Mouse (Mus musculus) c-Kit-positive CD71-positive TER-119-negative erythroid progenitor cells, embryonic 14.5 days (primary cell): ENCODE measurements around the gene Hdhd3.
A peak's percentile ranks its signal among the peaks of the same experiment; 100 is the strongest.
"Not testable (repeated sequence)": the region's sequence is repeated elsewhere in the genome, so short reads cannot be mapped to it uniquely, and the experiment has no call there.

ENCODE experiments used
- DNase-seq: peaks from one replicate; pipeline ENCODE4 v3.0.0-alpha.2; 2013; ENCODE audit warnings: low read depth

Gene Hdhd3

DNA sequence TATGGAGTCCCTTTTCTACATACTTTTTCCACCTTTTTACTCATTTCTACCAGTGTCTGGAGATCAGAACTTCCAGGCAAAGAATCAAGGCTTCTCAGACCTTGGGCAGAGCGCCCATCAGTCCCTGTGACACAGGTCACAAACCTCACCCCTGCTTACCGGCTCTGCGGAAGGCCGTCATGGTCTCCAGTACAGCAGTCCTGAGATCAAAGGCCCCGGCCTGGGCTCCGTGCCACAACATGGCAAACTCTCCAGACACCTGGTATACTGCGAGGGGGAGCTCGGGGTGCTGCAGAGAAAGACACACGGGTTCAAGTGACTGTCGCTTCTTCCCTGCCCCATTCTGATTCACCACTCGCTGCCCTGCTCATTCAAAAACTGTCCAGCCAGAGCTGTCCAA, 6.7 kb upstream of the Hdhd3 start:
- no peak for DNase-seq

DNA sequence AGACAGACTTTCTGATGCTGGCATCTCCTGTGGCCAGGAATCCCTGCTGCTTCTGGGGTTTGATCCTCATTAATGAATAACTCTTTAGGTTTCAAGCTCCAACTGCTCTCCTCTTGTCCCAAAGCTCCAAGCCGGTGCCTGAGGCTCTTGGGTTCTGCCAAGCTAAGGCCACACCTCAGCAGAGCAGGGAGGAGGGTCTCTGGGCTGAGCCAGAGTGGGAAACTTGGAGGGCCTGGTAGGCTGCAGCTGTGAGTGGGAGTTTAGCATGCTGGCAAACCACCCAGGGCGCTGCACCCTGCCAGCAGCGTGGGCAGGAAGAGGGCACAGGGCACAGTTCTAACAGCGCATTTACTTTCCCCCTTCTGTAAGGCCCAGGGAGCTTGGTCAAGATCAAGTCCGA, 5.6 kb upstream of the Hdhd3 start:
- DNase-seq: no peak

DNA sequence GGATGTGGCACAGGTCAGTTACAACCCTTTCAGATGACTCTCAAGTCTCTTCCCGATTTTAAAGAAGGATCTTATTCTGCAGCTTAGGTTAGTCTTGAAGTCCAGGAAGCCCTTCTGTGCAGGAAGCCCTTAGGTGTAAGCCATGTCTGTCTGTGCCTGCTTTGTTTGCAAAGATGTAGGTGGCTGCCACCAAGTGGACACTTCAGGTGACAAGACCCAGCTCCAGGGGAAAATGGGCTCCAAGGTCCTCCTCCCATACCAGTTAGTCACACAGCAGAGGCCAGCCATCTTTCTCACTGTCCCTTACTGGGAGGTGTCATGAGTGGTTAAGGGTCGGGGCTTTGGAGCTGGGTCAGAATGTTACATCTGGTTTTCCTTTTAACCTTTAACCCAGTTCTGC, 3.5 kb upstream of the Hdhd3 start:
- DNase-seq: peak; percentile 69

DNA sequence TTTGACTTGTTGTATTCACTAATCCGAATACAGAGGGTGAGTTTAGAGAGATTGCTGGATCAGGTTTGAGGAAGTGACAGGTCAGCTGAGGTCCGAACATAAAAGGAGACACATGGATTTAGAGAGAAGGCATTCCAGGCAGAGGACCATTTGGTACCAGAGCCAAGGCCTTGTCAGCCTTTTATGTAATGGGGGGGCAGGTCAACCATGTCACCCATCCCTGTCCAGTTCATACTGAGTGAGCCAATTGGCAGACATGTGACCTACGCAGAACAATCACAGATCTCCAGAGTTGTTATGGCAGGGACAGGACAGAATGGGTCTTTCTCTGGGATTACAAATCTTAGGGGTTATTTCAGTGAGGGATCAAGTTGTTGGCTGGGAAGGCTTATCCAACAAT, 2.7 kb upstream of the Hdhd3 start:
- no peak for DNase-seq

DNA sequence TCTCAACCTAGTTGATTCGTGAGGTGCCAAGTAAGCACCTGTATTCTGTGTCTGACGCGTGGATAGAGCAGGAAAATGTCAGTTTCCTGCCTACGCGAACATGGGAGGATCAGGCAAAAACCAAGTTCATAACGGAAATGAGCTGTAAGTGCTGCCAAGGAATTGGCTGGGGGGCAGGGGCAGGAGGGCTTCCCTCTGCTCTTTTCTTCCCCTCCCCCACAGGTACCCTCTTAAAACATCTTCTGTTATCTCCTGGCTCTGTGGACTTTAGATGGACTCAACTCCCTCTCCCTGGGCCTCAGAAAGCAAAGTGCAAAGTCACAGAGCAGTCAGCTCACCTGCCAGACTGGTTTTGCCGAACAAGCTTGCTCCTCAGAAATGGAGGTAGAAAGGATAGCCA, 298 bp downstream of the Hdhd3 start:
- DNase-seq: no peak

DNA sequence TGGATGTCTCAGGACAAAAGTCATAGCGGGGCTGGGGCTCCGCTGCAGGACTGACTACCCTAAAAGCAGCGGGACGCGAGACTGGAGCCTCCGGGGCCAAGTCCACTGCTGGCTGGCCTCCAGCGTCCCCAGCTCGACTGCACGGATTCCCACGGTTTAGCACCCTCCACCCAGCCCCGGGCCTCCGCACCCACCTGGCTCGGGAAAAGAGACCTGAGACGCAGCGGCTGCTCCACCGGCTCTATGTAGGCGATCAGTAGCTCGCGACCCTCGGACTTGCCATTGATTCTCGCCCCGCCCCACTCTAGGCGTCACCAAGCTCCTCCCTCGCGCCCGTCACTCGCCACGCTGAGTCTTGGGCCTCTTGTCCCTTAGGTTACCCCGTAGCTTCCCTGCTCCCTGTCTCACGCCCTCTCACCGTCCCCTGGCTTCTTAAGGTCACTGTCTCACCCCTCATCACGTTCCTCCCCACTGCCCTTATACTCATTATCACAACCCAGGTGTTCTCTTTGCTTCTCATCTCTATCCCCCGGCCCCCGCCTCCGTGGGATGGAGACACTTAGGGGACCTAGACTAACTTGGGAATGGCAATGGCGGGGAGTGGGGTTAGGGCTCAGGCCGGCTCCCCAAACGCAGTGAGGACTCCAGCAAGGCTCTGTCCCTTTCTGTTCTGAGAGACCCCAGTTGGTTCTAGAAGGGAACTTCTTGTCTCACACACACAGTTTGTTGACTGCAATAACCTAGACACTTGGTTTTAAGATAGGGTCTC, 1.1 kb downstream of the Hdhd3 start:
- DNase-seq: peak; percentile 94

DNA sequence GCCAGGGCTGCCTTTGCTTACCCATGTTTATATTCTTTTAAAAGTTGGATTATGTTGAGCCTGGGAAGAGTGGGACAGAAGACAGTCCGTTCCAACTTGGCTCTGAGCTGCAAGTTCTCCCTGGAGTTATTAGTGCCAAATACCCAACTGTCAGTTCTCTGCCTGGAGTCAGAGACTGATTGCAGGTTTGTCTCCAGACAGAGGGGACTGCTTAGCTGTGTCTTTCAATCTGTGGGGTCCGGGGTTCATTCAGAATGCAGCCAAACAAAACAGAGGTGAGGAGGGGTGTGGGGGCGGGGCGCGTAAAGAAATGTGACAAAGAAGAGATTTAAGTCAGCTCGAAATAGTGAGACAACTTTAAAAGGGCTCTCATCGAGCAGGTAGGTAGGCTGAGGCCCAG, 1.7 kb downstream of the Hdhd3 start:
- DNase-seq: no peak

DNA sequence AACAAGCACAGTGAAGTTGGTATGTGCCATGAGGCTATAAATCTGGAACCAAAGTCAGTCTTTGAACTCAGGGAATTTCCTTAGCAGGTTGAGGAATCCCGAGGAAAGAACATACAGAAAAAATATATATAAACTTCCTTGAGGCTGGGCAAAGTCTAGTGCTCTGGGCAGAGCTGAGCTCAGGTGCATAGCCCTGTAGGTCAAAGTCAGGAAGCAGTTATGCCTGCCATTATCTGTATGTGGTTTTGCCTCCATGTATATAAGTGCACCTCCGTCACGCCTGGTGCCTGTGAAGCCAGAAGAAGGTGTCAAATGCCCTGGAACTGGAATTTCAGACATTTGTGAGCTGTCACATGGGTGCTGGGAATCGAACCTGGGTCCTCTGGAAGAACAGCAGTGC, 2.5 kb downstream of the Hdhd3 start:
- no peak for DNase-seq

DNA sequence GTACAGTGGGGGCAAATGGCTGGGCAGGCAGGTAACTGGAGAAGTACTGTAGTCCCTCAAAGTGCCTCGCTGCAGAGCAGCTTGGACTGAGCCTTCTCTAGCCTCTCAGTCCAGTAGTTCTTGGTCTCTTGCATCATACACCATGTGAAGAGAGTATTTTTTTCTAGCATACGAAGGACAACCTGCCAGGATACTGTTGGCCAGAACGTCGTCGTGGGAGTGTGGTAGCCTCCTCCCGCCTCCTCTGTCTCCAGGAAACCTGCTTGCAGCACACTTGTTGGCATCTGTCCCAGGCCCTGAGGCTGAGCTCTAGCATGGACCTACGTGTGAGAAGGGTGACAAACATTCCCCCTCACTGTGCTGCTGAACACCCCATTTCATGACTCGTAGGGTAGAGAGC, 6.5 kb downstream of the Hdhd3 start:
- no peak for DNase-seq

DNA sequence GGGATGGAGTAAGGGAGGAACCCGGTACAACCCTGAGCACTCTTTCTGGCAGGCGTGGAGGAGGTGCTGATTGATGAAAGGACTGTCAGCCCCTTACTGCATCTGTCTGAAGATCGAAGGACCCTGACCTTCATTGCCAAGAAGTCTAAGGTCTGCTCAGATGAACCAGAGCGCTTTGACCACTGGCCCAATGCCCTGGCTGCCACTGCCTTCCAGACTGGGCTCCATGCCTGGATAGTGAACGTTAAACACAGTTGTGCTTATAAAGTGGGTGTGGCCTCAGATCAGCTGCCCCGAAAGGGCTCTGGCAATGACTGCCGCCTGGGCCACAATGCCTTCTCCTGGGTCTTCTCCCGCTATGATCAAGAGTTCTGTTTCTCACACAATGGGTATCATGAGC, 7.3 kb downstream of the Hdhd3 start:
- no peak for DNase-seq

DNA sequence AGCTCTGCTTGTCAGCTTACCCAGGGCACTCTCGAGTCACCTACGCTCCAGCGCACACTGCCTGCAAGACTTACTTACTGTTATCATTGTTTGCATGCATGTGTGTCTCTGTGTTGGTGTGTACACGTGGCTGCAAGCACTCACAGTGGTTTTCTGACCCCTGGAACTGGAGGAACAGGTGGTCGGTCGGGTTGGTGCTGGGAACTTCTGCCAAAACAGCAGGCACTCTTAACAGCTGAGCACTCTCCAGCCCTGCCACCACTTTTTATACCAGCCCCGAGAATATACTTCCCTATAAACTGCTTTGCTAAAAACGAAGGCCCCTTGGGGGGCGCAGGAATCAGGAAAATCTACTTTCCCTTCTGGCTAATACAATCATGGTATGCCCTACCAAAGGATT, 9.0 kb downstream of the Hdhd3 start:
- DNase-seq: no peak

DNA sequence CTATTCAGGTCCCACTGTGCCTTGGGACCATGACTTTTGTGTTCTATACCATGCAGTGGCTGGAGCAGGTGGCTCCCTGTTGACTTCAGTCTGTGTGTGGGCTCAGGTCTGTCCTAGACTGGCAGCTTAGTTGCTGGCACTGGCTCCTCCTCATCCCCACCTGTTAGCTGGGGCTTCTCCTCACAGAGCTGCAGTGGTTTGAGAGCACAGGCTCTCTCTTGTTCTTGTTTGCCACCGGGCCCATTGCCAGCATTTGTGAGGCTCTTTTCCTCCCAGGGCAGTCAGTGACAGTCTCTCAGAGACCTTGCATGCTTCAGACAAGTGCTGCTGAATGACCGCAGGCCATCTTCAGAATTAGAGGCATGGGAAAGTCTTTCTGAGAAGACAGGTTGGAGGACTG, 10.6 kb downstream of the Hdhd3 start:
- no peak for DNase-seq

DNA sequence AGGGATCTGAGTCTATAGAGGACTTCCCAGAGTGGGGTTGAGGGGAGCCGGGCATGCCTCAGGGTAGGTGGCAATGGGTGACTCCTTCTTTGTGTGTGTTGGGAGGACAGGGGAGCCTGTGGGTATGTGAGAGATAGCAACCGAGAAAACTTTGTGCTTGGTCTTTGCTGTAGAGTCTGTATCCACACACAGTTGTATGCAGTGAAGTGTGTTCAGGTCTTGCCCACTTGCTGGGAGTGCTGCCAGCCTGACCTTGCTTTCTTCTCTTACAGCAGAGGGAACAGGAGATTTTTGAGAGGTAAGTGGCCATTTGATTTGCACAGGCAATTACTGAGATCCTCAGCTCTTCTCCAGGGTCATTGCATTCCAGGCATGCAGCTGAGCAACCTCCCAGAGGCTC, 15.4 kb downstream of the Hdhd3 start:
- DNase-seq: no peak

DNA sequence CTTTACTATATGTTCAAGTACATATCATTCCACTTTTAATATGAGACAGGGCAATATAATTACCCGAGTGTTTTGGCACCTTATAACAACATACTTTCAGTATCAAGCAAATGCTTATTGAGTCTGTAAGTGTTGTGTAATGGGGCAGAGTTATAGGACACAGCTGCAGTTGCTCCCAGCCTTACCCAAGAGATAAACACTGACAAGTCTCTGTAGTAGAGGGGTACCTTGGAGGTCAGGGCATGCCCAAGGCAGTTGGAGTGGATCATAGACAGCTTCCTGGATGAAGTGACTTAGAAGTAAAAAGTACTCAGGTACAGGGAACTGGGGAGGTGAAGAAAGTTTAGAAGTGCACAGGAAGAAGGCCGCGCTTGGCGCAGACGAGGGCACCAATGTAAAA, 16.1 kb downstream of the Hdhd3 start:
- DNase-seq: no peak

DNA sequence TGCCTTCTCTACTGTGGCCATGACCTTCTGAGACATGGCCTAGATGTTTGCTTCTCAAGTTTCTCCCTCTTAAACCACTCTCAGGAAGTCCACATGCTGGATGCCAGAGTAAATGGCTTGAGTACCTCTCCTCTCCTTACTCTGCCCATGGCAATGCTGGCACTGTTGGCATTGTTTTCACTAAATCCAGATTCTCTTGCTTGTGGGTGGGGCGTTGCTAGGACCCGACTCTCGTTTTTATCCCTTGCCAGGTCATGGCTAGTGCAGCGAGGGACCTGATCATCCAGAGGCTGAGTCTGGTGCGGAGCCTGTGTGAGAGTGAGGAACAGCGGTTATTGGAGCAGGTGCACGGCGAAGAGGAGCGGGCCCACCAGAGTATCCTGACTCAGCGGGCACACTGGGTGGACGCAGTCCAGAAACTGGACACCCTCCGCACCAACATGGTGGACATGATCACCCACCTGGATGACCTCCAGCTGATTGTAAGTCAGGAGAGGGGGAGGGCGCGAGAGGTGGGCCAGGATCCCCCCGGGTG, 17.0 kb downstream of the Hdhd3 start:
- DNase-seq: no peak

DNA sequence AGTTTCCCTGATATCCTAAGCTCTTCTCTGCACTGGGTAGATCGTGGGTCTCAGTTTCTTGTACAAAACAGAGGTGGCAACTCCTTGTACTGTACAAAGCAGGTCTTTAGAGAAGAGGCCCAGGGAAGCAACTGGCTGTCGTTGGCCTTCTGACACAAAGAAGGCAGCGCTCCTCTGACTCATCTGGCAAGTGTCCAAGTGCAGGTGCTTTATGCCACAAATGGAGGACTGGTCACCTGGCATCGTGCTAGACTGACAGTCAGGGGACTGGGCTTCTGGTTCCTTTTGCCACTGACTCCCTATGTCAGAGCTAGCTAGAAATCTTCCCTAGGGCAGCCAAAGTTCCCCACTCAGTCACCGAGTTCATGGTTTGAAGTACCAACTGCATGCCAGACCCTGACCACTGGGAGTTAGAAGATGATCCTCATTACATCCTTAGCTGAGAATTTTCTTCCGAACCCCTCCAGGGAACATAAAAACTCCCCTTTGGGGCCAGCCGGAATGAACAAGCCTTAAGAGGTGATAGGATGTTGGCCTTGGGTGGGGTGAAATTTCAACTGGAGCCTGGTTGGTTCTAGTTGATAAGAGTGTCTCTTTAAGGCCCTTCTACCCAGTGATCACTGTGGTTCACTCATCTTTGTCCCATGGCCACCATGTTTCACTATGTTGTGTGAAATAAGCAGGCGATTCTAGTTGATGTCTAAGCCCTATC, 17.7 kb downstream of the Hdhd3 start:
- DNase-seq: no peak

DNA sequence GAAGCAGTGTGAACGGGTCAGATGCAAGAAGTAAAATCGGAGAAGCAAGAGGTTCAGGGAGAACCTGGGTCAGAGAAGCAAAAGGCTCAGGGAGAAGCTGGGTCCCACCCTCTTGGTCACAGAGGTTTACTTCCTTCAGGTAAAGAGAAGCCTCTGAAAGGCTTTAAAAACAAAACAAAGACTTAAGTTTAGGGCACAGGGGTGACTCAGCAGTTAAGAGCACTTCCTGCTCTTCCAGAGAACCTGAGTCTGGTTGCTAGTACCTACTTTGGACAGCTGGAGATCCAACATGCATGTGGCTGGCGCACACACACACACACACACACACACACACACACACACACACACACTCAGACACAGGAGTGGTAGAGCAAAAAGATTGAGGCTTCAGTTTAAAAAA, 18.3 kb downstream of the Hdhd3 start:
- DNase-seq: no peak

DNA sequence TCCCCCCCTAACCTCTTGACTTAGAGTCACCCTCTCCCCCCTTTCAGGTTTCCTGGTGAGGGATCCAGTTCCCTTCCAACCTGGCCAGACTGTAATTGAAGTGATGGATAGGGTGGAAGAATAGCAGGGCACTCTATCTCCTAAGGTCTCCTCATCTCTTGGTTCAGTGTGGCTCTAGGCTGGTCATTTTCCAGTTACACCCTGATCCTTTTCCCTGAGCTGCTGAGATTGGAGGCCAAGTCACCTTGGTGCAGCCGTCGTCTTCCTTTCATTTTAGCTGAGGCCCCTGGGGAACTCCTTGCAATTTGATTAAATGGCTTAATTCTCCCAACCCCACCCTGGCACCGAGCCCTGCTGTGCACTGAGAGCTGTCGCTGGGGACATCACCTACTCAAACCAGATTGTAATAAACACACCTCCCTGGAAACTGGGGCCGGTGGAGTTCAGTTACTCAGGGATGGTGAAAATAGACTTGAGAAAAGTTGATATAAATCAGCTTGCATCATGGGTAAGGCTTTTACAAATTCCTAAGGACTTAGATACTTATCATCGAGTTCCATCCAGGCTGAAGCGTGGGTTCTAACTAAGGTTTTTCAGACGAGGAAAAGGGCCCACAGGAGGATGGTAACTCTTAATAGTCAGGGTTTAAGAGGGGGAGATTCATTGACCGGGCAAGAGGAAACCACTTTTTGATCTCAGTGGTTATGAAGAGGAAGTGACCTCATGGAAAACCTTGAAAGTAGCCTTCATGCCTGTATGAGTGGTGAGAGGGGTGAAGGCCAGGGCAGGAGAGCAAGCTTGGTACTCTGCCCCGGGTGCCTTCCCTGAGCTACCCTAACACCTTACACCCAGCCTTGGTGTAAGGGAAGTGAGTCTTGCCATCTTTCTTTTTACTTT, 22.3 kb downstream of the Hdhd3 start:
- no peak for DNase-seq

DNA sequence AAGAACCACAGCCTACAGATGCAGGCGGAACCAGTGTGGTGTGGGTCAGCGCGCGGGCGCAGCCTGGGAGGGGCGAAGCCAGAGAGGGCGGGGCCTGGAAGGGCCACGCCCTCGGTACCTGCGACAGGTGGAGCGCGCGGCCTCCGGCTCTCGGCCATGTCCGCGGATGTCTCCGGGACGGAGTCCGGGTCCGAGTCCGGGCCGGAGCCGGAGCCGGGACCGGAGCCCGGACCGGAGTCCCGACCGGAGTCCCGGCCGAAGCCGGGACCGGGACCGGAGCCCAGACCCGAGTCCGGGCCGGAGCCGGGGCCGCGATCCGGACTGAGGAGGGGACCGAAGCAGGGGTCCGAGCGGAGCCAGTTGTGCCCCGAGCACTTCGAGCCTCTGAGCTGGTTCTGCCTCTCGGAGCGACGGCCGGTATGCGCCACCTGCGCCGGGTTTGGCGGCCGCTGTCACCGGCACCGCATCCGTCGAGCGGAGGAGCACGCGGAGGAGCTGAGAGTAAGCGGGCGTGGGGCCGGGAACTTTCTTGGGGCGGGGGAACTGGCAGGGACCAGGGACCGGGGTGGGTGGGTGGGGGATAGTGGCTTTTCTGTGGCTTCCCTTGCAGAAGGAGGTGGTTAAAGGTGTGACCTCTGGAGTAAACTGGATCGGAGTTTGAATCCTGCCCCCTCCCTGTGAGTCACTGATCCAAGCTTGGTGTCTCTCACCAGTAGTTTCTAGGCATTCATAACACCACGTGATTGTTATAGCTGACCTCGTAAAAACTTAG, 23.1 kb downstream of the Hdhd3 start, which contains the start of gene Bspry:
Gene Bspry, plus strand, starts transcription at position 117 of the 772 bp plus-strand sequence.
- DNase-seq: no peak

DNA sequence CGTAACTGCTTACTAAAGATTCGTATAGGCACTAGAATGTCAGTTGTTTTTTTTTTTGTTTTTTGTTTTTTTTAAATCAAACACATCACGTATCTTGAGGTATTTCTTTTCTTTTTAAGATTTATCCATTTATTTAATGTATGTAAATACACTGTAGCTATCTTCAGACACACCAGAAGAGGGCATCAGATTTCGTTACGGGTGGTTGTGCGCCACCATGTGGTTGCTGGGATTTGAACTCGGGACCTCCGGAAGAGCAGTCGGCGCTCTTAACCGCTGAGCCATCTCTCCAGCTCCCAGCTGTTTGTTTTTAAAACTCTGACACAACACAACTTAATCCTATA, 23.7 kb downstream of the Hdhd3 start:
- DNase-seq: not testable (repeated sequence)

DNA sequence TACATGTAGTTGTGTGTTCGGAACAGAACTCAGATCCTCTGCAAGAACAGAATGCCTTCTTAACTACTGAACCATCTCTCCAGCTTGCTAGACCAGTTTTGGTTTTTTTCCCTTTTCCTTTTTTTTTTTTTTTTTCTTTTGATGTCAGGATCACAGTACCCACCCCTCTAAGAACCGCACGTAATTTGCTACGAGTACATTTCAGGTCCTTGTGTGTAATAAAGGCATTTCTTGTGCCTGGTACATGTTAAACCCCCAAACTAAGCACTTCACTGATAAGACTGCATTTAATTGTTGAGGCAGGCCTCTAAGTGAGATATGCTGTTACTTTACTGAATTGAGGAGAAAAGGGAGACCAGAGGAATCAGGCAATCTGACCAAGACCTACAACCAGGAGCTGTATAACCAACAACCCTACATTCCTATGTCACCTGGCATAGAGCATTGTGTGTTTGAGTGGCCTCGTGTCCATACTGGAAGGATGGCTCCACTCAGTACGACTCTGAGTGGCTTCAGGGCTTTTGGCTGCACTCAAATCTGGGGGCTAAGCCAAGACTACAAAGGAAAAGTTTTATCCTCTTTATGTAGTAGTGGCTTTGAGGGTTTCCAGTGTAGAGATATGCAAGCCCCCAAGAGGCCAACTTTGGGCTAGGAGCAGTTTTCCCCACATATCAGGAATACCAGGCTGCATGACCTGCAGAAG, 25.6 kb downstream of the Hdhd3 start:
- no peak for DNase-seq
